Mouse (Mus musculus): Measurements from ENCODE around the gene Cfap126. TPM values are rescaled to one million over a fixed set of nuclear protein-coding genes. Genes with fewer than 3 reads are reported as not detected.
A peak's percentile ranks its signal among the peaks of the same experiment; 100 is the strongest.

Cfap126 gene
- polyA plus RNA-seq, 1 experiment from 2014 or later: 2.1 TPM

Small RNA genes within 50 kb of the gene (microRNA-seq; reads per million reads assigned to microRNA genes)
- gene Gm27552 (not detected), gene Gm27844 (not detected), gene Mir6546 (5.3 reads per million, percentile 26 among the genes with 10 or more reads in this experiment)

Other genes starting within 250 kb of the Cfap126 start
- gene Atf6, start 246.1 kb upstream of the Cfap126 start, polyA plus RNA-seq (2015; fragmentation: Nextera tagmentation; extraction: Ambion mirVana): 9.8 and 10.0 TPM in 2 replicates
- gene Gm26620, start 228.9 kb upstream of the Cfap126 start, polyA plus RNA-seq (2015; fragmentation: Nextera tagmentation; extraction: Ambion mirVana): 1.4 and 1.8 TPM in 2 replicates
- 33.1 and 38.3 TPM in 2 replicates for gene Dusp12, start 228.4 kb upstream of the Cfap126 start, polyA plus RNA-seq (2015; fragmentation: Nextera tagmentation; extraction: Ambion mirVana)
- not detected in 2 replicates for gene Fcrlb, start 201.0 kb upstream of the Cfap126 start, polyA plus RNA-seq (2015; fragmentation: Nextera tagmentation; extraction: Ambion mirVana)
- 0.15 TPM in 1 of 2 replicates, not detected in the other for gene Fcrla, start 186.3 kb upstream of the Cfap126 start, polyA plus RNA-seq (2015; fragmentation: Nextera tagmentation; extraction: Ambion mirVana)
- 3.4 TPM in 2 replicates for gene Fcgr2b, start 137.4 kb upstream of the Cfap126 start, polyA plus RNA-seq (2015; fragmentation: Nextera tagmentation; extraction: Ambion mirVana)
- gene Fcgr4, start 95.0 kb upstream of the Cfap126 start, polyA plus RNA-seq (2015; fragmentation: Nextera tagmentation; extraction: Ambion mirVana): 0.90 and 1.5 TPM in 2 replicates
- 17.7 and 20.2 TPM in 2 replicates for gene Fcgr3, start 49.0 kb upstream of the Cfap126 start, polyA plus RNA-seq (2015; fragmentation: Nextera tagmentation; extraction: Ambion mirVana)
- gene Sdhc, start 36.7 kb downstream of the Cfap126 start, polyA plus RNA-seq (2015; fragmentation: Nextera tagmentation; extraction: Ambion mirVana): 282 and 298 TPM in 2 replicates
- gene Mpz, start 36.8 kb downstream of the Cfap126 start, polyA plus RNA-seq (2015; fragmentation: Nextera tagmentation; extraction: Ambion mirVana): 2.4 and 2.9 TPM in 2 replicates
- gene Pcp4l1, start 82.3 kb downstream of the Cfap126 start, polyA plus RNA-seq (2015; fragmentation: Nextera tagmentation; extraction: Ambion mirVana): 44.3 and 46.4 TPM in 2 replicates
- gene Nr1i3, start 100.1 kb downstream of the Cfap126 start, polyA plus RNA-seq (2015; fragmentation: Nextera tagmentation; extraction: Ambion mirVana): 1.7 and 1.8 TPM in 2 replicates
- 28.2 and 28.3 TPM in 2 replicates for gene Tomm40l, start 108.6 kb downstream of the Cfap126 start, polyA plus RNA-seq (2015; fragmentation: Nextera tagmentation; extraction: Ambion mirVana)
- 257 and 347 TPM in 2 replicates for gene Apoa2, start 111.1 kb downstream of the Cfap126 start, polyA plus RNA-seq (2015; fragmentation: Nextera tagmentation; extraction: Ambion mirVana)
- 68.0 and 77.1 TPM in 2 replicates for gene Fcer1g, start 120.4 kb downstream of the Cfap126 start, polyA plus RNA-seq (2015; fragmentation: Nextera tagmentation; extraction: Ambion mirVana)
- 11.0 and 12.8 TPM in 2 replicates for gene Adamts4, start 136.5 kb downstream of the Cfap126 start, polyA plus RNA-seq (2015; fragmentation: Nextera tagmentation; extraction: Ambion mirVana)
- 259 and 260 TPM in 2 replicates for gene Ndufs2, start 137.5 kb downstream of the Cfap126 start, polyA plus RNA-seq (2015; fragmentation: Nextera tagmentation; extraction: Ambion mirVana)
- gene B4galt3, start 156.4 kb downstream of the Cfap126 start, polyA plus RNA-seq (2015; fragmentation: Nextera tagmentation; extraction: Ambion mirVana): 70.6 and 71.5 TPM in 2 replicates
- 44.6 and 54.5 TPM in 2 replicates for gene Ppox, start 167.3 kb downstream of the Cfap126 start, polyA plus RNA-seq (2015; fragmentation: Nextera tagmentation; extraction: Ambion mirVana)
- gene Usp21, start 174.1 kb downstream of the Cfap126 start, polyA plus RNA-seq (2015; fragmentation: Nextera tagmentation; extraction: Ambion mirVana): 54.9 and 59.1 TPM in 2 replicates
- 100 and 113 TPM in 2 replicates for gene Ufc1, start 181.1 kb downstream of the Cfap126 start, polyA plus RNA-seq (2015; fragmentation: Nextera tagmentation; extraction: Ambion mirVana)
- gene Dedd, start 215.2 kb downstream of the Cfap126 start, polyA plus RNA-seq (2015; fragmentation: Nextera tagmentation; extraction: Ambion mirVana): 48.0 and 54.7 TPM in 2 replicates
- gene Nit1, start 231.7 kb downstream of the Cfap126 start, polyA plus RNA-seq (2015; fragmentation: Nextera tagmentation; extraction: Ambion mirVana): 49.6 and 51.3 TPM in 2 replicates
- gene Pfdn2, start 231.8 kb downstream of the Cfap126 start, polyA plus RNA-seq (2015; fragmentation: Nextera tagmentation; extraction: Ambion mirVana): 81.2 and 109 TPM in 2 replicates
- 0.76 and 1.3 TPM in 2 replicates for gene Klhdc9, start 246.9 kb downstream of the Cfap126 start, polyA plus RNA-seq (2015; fragmentation: Nextera tagmentation; extraction: Ambion mirVana)